Mouse (Mus musculus) forebrain, embryonic 14.5 days (tissue): ENCODE measurements around the gene Mybpc3. TPM values are rescaled to one million over a fixed set of nuclear protein-coding genes. Genes with fewer than 3 reads are reported as not detected.
A peak's percentile ranks its signal among the peaks of the same experiment; 100 is the strongest.

Experiments used
- ATAC-seq: fragments of 200-750 bp; cut with Nextera tagmentation; 2 replicates; pipeline ENCODE4 v1.8.0; 2017; ENCODE audit warnings: mild to moderate bottlenecking, moderate library complexity
- DNase-seq: peaks from one replicate; pipeline ENCODE4 v3.0.0-alpha.2; 2015; ENCODE audit warnings: low spot score
- H3K27ac ChIP-seq: fragments of 300-500 bp; sonication (generic); 2 replicates; pipeline ENCODE4 v1.5.1; 2014; ENCODE audit warnings: low read depth, mild to moderate bottlenecking, control low read depth, low read length, moderate library complexity
- H3K27me3 ChIP-seq: fragments of 300-500 bp; sonication (generic); replicated peaks from 2 replicates; pipeline ENCODE4 v1.6.1; 2014; ENCODE audit warnings: low read length, control low read depth, mixed read lengths; ENCODE audit not compliant: control insufficient read depth, insufficient read depth
- H3K36me3 ChIP-seq: fragments of 300-500 bp; sonication (generic); 2 replicates; pipeline ENCODE4 v1.6.1; 2014; ENCODE audit warnings: low read length, control low read depth; ENCODE audit not compliant: control insufficient read depth, insufficient read depth
- H3K4me1 ChIP-seq: fragments of 300-500 bp; sonication (generic); 2 replicates; pipeline ENCODE4 v1.6.1; 2014; ENCODE audit warnings: antibody characterized with exemption, low read length, control low read depth; ENCODE audit not compliant: control insufficient read depth, insufficient read depth
- H3K4me2 ChIP-seq: fragments of 300-500 bp; sonication (generic); 2 replicates; pipeline ENCODE4 v1.6.1; 2014; ENCODE audit warnings: mild to moderate bottlenecking, control low read depth, low read length
- H3K4me3 ChIP-seq: fragments of 300-500 bp; sonication (generic); 2 replicates; pipeline ENCODE4 v1.5.1; 2014; ENCODE audit warnings: low read depth, low read length, control low read depth
- H3K9ac ChIP-seq: fragments of 300-500 bp; sonication (generic); 2 replicates; pipeline ENCODE4 v1.6.1; 2014; ENCODE audit warnings: mild to moderate bottlenecking, low read length, control low read depth, moderate library complexity
- H3K9me3 ChIP-seq: fragments of 300-500 bp; sonication (generic); replicated peaks from 2 replicates; pipeline ENCODE4 v1.6.1; 2016; ENCODE audit warnings: low read length, control low read depth, mixed read lengths; ENCODE audit not compliant: control insufficient read depth
- WGBS: fragments of 180-500 bp; shearing (Covaris S2); extraction: QIAGEN DNeasy Blood & Tissue Kit; methylation state at CpG from one replicate; pipeline ENCODE4 v1.1.7; 2014; 5-methylcytosine and 5-hydroxymethylcytosine counted together
- polyA plus RNA-seq: library from polyadenylated mRNA; unstranded; fragments of >200 nt; fragmentation: Nextera tagmentation; extraction: Ambion mirVana; gene quantifications from 2 replicates; pipeline ENCODE4 v1.2.1, GENCODE M21; 2014

Gene Mybpc3
- not detected in 2 replicates for polyA plus RNA-seq

DNA sequence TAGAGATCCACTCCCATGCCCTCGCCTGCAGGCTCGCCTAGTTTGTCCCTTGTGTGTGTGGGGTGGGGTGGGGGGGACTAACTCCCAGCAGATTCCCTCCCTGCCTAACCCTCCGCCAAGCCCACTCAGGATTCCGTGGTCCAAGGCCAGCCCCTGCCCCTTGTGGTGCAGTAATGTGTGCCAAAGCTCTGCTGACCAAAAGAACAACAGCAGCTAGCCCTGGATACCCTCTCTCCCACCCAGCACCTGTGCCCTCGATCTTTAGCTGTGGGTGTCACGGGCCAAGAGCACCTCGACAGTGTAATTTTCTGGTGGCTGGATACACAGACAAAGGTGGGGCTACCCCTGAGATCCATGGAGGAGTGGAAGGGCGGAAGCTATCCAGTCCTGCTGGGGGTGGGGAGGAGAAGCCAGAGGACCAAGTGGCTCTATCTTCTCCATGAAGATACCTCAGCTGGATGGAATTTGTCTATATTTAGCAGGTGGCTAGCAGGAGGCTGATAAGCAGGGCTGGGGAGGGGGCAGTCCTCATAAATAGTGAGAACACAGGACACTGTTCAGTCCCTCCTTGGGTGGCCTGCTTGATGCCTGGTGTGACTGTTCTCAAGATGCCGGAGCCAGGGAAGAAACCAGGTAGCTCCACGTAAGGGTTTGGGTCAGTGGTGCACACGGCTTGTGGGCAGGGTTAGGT lies at the start of gene Mybpc3:
Gene Mybpc3 (plus strand): TSS at position 560 of the 691 bp plus-strand sequence.
- DNase-seq: no peak
- Histone ChIP-seq H3K4me3 (no peak within 1 kb of the TSS), H3K27me3 (no peaks in the 10 kb centered on the region), H3K9me3 (no peaks in the 10 kb centered on the region), H3K4me1 (peaks cover 4% of the 10 kb centered on the region; the same call in 1 of the 2 replicates), H3K9ac (no peak within 1 kb of the TSS), H3K27ac (no peak within 1 kb of the TSS), H3K4me2 (no peak within 1 kb of the TSS), H3K36me3 (no peaks in the 10 kb centered on the region)
- 80% methylated on average over 11 of the region's 11 CpGs for WGBS
- ATAC-seq: no peak

DNA sequence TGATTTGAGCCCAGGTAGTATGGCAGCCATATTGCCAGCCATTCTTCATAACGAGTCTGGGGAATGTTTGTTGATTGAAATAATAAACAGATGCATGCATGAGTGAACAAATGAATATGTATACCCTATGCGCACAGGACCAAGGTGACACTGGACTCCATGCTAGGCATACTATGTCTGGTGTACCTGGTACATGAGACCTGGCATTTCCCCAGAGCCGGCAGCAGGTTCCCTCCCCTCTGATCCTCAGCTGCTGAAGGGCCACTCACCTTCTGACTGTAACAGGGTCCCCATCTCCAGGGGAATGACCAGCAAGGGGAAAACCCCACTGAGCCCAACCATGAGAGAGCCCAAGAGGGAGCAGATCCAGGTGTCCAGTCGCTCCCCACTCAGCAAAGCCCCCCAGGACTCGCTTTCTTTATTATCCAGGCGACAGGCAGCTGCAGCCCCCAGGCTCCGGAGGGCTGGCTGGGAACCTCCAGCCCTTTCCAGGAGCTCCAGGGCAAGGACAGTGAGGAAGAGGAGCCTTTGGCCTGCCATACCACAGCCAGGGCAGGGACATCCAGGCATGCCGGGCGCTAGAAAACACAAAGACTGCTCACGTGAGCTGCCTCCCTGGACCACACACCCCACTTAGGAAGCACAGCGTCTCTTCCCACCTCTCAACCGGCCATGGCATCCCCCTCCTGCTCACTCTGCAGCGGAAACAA lies 49.6 kb upstream of the Mybpc3 start:
- H3K4me3 ChIP-seq: no peak overlapping the region
- WGBS: 52% methylated on average over 13 of the region's 13 CpGs

GRCm38 (mm10) chr2:91068872-91069165 lies 49.1 kb upstream of the Mybpc3 start:
- Histone ChIP-seq H3K9me3 (no peaks in the 10 kb centered on the region), H3K4me1 (peaks cover 13% of the 10 kb centered on the region), H3K27me3 (no peaks in the 10 kb centered on the region), H3K36me3 (peaks cover 22% of the 10 kb centered on the region), H3K9ac (peak overlapping the region; percentile 83; the same call in 1 of the 2 replicates), H3K4me3 (peak overlapping the region; percentile 68; the same call in 1 of the 2 replicates), H3K27ac (no peak overlapping the region), H3K4me2 (peak overlapping the region; percentile 83)
- 46% methylated on average over 6 of the region's 6 CpGs for whole genome bisulfite sequencing
- no peak for DNase-seq
- no peak for ATAC-seq

More for the DNA sequence above, 49.6 kb upstream of the Mybpc3 start:
- DNase-seq (no peak), ATAC-seq (no peak)
- Histone ChIP-seq H3K27me3 (no peaks in the 10 kb centered on the region), H3K4me1 (peaks cover 13% of the 10 kb centered on the region), H3K9ac (peak overlapping the region; percentile 32; the same call in 1 of the 2 replicates), H3K9me3 (no peaks in the 10 kb centered on the region), H3K27ac (no peak overlapping the region), H3K4me2 (peak overlapping the region; percentile 83; the same call in 1 of the 2 replicates), H3K36me3 (peaks cover 27% of the 10 kb centered on the region)

DNA sequence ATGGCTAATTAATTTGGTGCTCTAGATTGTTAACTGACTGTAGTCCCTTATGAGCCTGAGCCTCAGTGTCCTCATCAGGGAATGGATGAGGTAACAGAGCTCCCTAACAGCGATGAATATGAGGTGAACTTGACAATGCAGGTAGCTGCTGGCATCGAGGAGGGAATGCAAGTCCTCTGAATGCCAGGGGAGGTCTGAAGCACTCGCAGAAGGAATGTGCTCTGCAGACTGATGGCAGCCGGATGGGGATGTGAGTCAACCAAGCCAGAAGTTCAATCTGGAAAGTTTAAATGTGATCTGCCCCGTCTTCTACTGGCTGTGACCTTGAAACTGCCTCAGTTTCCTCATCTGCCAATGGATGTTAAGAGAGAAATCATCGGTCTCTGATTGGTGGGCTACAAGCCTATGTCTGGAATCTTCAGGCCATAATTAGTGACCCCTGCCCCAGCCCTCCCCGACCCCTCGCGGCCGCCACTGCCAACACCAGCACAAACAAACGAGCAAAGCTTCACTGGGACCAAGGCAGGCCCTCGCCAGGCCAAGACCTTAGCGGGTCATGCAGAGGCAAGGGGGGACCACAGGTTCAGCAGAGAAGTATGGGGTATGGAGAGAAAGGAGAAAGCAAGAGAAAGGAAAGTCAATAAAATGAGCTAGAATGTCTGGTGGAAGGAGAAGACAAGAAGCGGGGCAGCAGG lies 48.5 kb upstream of the Mybpc3 start:
- H3K4me1 ChIP-seq: peaks cover 13% of the 10 kb centered on the region
- peaks cover 16% of the 10 kb centered on the region for H3K36me3 ChIP-seq
- H3K9ac ChIP-seq: peak overlapping the region; percentile 83
- peak overlapping the region; percentile 83 for H3K4me2 ChIP-seq
- ATAC-seq (peak; percentile 1), DNase-seq (no peak)
- peak overlapping the region; percentile 74; the same call in 1 of the 2 replicates for H3K27ac ChIP-seq
- no peaks in the 10 kb centered on the region for H3K9me3 ChIP-seq
- H3K27me3 ChIP-seq: no peaks in the 10 kb centered on the region
- 9% methylated on average over 14 of the region's 14 CpGs for WGBS
- peak overlapping the region; percentile 68 for H3K4me3 ChIP-seq

DNA sequence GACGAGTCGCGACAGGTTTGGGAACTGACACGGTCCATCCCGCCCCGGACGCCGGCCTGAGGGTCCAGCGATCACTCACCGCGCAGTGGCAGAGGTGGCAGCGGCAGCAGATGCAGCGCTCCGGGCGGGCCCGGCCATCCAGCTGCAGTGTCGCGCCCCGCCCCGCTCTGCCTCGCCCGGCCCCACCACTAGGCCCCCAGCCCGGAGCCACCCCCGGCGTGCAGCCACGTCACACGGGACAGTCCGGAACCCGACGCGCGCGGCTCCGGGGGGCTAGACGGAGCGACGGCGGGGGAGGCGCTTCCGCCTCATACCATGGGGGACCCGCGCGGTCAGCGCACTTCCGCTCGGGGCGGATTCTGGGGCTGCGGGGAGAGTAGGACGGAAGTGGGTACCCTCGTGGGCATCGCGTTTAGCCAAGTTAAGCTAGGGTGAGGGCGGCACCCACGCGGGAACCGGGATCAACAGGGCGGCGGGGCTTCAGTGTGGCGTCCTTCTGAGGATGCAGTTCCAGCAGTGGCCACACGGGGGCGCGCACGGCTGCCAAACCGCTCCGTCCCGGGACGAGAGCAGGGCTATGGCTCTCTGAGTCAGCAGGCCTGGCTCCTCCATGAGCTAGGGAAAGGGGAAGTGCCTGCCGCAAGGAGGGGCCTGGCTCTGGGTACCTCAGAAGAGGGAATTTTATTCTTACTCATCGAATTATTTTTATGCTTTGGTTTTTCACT lies 47.7 kb upstream of the Mybpc3 start, which contains the start of gene Slc39a13:
Gene Slc39a13 (minus strand): TSS at position 342 of the 725 bp plus-strand sequence.
- H3K4me2 ChIP-seq: peak within 1 kb of the TSS; percentile 83
- ATAC-seq: peak; percentile 97
- H3K9ac ChIP-seq: peak within 1 kb of the TSS; percentile 83
- peak within 1 kb of the TSS; percentile 74 for H3K27ac ChIP-seq
- H3K4me1 ChIP-seq: peaks cover 13% of the 10 kb centered on the region
- H3K9me3 ChIP-seq: no peaks in the 10 kb centered on the region
- no peaks in the 10 kb centered on the region for H3K27me3 ChIP-seq
- H3K4me3 ChIP-seq: peak within 1 kb of the TSS; percentile 68
- 1% methylated on average over 69 of the region's 69 CpGs for WGBS
- peak; percentile 95 for DNase-seq
- peaks cover 12% of the 10 kb centered on the region; the same call in 1 of the 2 replicates for H3K36me3 ChIP-seq

DNA sequence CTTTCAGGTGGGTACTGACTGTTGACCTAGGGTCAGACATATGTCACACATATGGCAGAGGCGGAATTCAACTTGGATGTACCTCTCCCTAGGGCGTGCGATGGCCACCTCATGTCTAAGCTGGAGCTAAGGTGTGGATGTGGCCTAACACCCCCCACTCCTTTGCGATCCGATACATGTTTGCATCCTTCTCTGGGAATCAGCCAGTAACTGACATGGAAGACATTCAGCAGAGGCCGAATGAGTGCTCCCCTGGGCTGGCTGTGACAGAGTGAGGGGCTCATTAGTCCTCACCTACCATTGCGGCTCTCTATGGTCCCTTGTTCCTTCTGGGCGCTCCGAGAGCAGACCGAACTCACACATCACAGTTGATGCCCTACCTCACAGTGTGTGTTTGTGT lies 46.9 kb upstream of the Mybpc3 start:
- 0 out of 2 replicates have a peak, but pooled peaks have one; percentile 2 for ATAC-seq
- Histone ChIP-seq H3K4me2 (peak overlapping the region; percentile 83), H3K27me3 (no peaks in the 10 kb centered on the region), H3K4me3 (peak overlapping the region; percentile 68), H3K27ac (peak overlapping the region; percentile 74), H3K4me1 (peaks cover 13% of the 10 kb centered on the region), H3K9ac (peak overlapping the region; percentile 83), H3K36me3 (0 out of 2 replicates have a peak, but pooled peaks cover 6% of the 10 kb centered on the region), H3K9me3 (no peaks in the 10 kb centered on the region)
- DNase-seq: no peak
- WGBS: 89% methylated on average over 10 of the region's 10 CpGs

DNA sequence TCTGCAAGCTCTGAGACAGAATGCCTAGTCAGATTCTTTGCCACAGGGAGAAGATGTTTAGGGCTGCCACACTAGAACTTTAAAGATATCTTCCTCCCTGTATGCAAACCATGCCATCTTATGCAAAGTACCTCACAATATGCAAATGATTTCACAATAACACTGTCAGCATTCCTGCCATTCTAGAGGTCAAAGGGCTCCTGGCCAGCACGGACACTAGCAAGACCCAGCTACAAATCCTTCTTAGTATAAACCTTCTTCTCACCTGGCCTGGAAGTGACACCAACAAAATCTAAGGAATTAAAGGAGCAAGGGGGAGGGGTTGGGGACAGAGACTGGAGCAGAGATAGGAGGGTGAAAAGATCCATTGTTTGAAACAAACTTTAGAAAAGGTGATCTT lies 45.9 kb upstream of the Mybpc3 start:
- no peaks in the 10 kb centered on the region for H3K9me3 ChIP-seq
- H3K27me3 ChIP-seq: no peaks in the 10 kb centered on the region
- ATAC-seq (no peak), DNase-seq (no peak)
- H3K4me2 ChIP-seq: no peak overlapping the region
- peaks cover 13% of the 10 kb centered on the region for H3K4me1 ChIP-seq
- no peak overlapping the region for H3K27ac ChIP-seq
- H3K4me3 ChIP-seq: no peak overlapping the region
- no peak overlapping the region for H3K9ac ChIP-seq
- H3K36me3 ChIP-seq: no peaks in the 10 kb centered on the region
- WGBS: 54% methylated on average over 1 of the region's 1 CpGs

DNA sequence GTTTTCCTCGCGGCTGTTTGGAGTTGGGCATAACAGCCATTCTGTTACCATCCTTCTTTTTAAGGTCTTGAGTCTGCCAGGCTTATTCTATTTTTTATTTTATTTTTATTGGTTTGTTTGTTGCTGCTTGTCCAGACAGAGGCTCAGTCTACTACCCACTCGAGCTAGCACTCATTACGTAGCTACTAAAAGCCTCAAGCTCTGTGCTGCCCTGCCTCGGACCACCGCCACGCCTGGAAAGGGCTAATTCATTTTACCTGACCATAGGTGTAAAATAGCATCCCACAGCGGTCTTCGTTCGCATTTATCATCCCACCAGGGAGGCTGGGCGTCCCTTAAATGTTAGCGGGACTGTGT lies 40.0 kb upstream of the Mybpc3 start:
- Histone ChIP-seq H3K4me2 (peak overlapping the region; percentile 81), H3K9ac (peak overlapping the region; percentile 71; the same call in 1 of the 2 replicates), H3K4me3 (peak overlapping the region; percentile 41), H3K36me3 (no peaks in the 10 kb centered on the region), H3K27ac (no peak overlapping the region), H3K9me3 (no peaks in the 10 kb centered on the region), H3K27me3 (no peaks in the 10 kb centered on the region), H3K4me1 (0 out of 2 replicates have a peak, but pooled peaks cover 3% of the 10 kb centered on the region)
- WGBS: 12% methylated on average over 12 of the region's 12 CpGs
- ATAC-seq: peak; percentile 38
- no peak for DNase-seq
